ENCODE assay signal across 22 mouse cellular contexts in the genomic region with DNA sequence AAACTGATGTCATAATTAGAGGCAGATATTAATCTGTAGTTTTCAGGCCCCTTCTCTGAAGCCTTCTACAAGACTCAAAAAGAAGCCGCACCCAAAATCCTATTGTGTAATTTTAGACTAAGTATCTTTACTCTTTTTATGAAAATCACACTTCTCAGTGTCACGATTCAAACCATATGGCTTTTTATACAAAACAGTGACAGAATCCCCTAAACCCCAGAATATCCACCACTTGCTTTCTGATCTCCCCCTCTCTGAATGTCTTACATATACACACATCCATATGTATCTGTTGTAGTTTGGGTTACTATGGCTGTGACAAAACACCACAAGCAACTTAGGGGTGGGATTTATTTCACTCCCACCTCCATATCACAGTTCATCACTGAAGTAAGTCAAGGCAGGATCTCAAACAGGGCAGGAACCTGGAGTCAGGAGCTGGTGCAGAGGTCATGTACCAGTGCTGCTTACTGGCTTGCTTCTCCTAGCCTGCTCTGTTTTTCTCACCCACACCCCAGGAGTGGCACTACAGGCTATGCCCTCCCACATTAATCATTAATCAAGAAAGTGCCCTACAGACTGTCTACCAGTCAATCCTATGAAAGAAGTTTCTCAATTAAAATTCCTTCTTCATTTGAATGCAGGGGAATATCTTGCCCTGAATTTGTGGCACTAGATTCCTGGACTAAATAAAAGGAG. TPM values are rescaled to one million over a fixed set of nuclear protein-coding genes. Genes with fewer than 3 reads are reported as not detected.
DNase-seq lines count a peak whose midpoint lies in the region; ATAC-seq and TF ChIP-seq lines count a peak whose summit lies in the region.
"Had no signal": no experiment of that assay in that cellular context is flagged by ENCODE, and none has a peak within 500 bp of the region (broad histone marks: within the 10 kb centered on the region; RNA-seq: fewer than 3 reads in every experiment).

No protein-coding gene starts in this region.

- no peak for TF ChIP-seq POLR2A in kidney, adult 2 months (IDR thresholded peaks at IDR 0.05; ENCODE audit: low read depth, low read length)

- no peak for TF ChIP-seq CTCF in kidney, adult 2 months (conservative IDR thresholded peaks at IDR 0.05; ENCODE audit: insufficient read depth, insufficient read length, low read depth, low read length)

- DNase-seq in frontal cortex, postnatal 36 days (ENCODE audit: low spot score in 2 of 2) = no peak
- peak; percentile 84 for DNase-seq in kidney, adult 2 months
- peak; percentile 52 to 74 for DNase-seq in kidney, postnatal 25 days
- DNase-seq in cerebellum, postnatal 4 days (ENCODE audit: low spot score in 2 of 2) = no peak
- DNase-seq in adipocyte (ENCODE audit: low spot score) = no peak
- DNase-seq: adrenal gland, postnatal 14 days; B cell, adult 2 months; cerebellum, adult 2 months; cerebellum, postnatal 10 days; gastrocnemius, postnatal 14 days; heart, postnatal 36 days had no signal

- peak; percentile 67 for ATAC-seq in frontal cortex, adult (ENCODE audit: low TSS enrichment)
- no peak for ATAC-seq in kidney, embryonic 15.5 days (replicated peaks; ENCODE audit: low FRiP score)
- ATAC-seq: CD4-positive, CD25-positive, alpha-beta regulatory T cell, adult 4 months; forebrain, embryonic 15.5 days; hindbrain, embryonic 16.5 days; inflammation-experienced regulatory T-cells, adult 6 months had no signal

- no peak overlapping the region for H3K9ac ChIP-seq in kidney, embryonic 15.5 days
- H3K9ac ChIP-seq: embryonic facial prominence, embryonic 12.5 days; forebrain, embryonic 15.5 days; heart, embryonic 13.5 days; hindbrain, embryonic 12.5 days had no signal

- H3K27me3 ChIP-seq in kidney, adult 2 months (replicated peaks; ENCODE audit: control insufficient read depth, insufficient read depth, low read length) = no peaks in the 10 kb centered on the region
- H3K27me3 ChIP-seq in kidney, embryonic 15.5 days = no peaks in the 10 kb centered on the region
- H3K27me3 ChIP-seq: embryonic facial prominence, embryonic 12.5 days; forebrain, embryonic 15.5 days; heart, embryonic 13.5 days; hindbrain, embryonic 12.5 days had no signal

- H3K36me3 ChIP-seq in kidney, adult 2 months (ENCODE audit: control insufficient read depth, insufficient read depth, low read length) = no peaks in the 10 kb centered on the region
- no peaks in the 10 kb centered on the region for H3K36me3 ChIP-seq in kidney, embryonic 15.5 days
- H3K36me3 ChIP-seq: embryonic facial prominence, embryonic 12.5 days; forebrain, embryonic 15.5 days; G1E; heart, embryonic 13.5 days; hindbrain, embryonic 12.5 days had no signal

- H3K4me3 ChIP-seq in kidney, adult 2 months (ENCODE audit: insufficient read depth, low read depth, low read length) = no peak overlapping the region
- H3K4me3 ChIP-seq in kidney, embryonic 15.5 days (replicated peaks) = no peak overlapping the region
- H3K4me3 ChIP-seq: embryonic facial prominence, embryonic 12.5 days; forebrain, embryonic 15.5 days; heart, embryonic 13.5 days; hindbrain, embryonic 12.5 days had no signal

- no peaks in the 10 kb centered on the region for H3K9me3 ChIP-seq in kidney, embryonic 15.5 days (replicated peaks)
- H3K9me3 ChIP-seq: embryonic facial prominence, embryonic 12.5 days; forebrain, embryonic 15.5 days; G1E; heart, embryonic 13.5 days; hindbrain, embryonic 12.5 days had no signal

- H3K27ac ChIP-seq in kidney, adult 2 months (ENCODE audit: insufficient read depth, low read depth, low read length) = no peak overlapping the region
- no peak overlapping the region for H3K27ac ChIP-seq in kidney, embryonic 15.5 days
- H3K27ac ChIP-seq: embryonic facial prominence, embryonic 12.5 days; forebrain, embryonic 15.5 days; heart, embryonic 13.5 days; hindbrain, embryonic 12.5 days had no signal

- WGBS in kidney, adult 2 months = 88% methylated on average over 2 of the region's 2 CpGs
- WGBS in kidney, embryonic 15.5 days = 89% methylated on average over 2 of the region's 2 CpGs

- H3K4me1 ChIP-seq in kidney, adult 2 months (ENCODE audit: control insufficient read depth, insufficient read depth, low read length) = no peaks in the 10 kb centered on the region; the same call in 1 of the 2 replicates
- H3K4me1 ChIP-seq in kidney, embryonic 15.5 days = no peaks in the 10 kb centered on the region
- H3K4me1 ChIP-seq: embryonic facial prominence, embryonic 12.5 days; heart, embryonic 13.5 days; hindbrain, embryonic 12.5 days had no signal

- no peak overlapping the region for H3K4me2 ChIP-seq in kidney, embryonic 15.5 days
- H3K4me2 ChIP-seq: embryonic facial prominence, embryonic 12.5 days; forebrain, embryonic 15.5 days; heart, embryonic 13.5 days; hindbrain, embryonic 12.5 days had no signal

RNA-seq across cellular contexts. Expression of a gene that starts 59.3 kb away (rescaled TPM):
- polyA plus RNA-seq in kidney, adult 2 months (2012; rRNA removed) = 0.04 and 0.09 TPM in 2 replicates
- polyA plus RNA-seq in kidney, embryonic 15.5 days (2015; fragmentation: Nextera tagmentation; extraction: Ambion mirVana) = 0.15 and 0.21 TPM in 2 replicates
- polyA plus RNA-seq: CD4-positive, CD25-positive, alpha-beta regulatory T cell, adult 4 months; G1E; heart, postnatal 0 days; inflammation-experienced regulatory T-cells, adult 6 months had no signal

Comparison
In these comparisons a context has a peak if more than half of its experiments do, and no peak if none do; other contexts are left out.
1. DNase-seq: peak in kidney, adult 2 months (single experiment) and kidney, postnatal 25 days (2 of 2); none in frontal cortex, postnatal 36 days (0 of 2), cerebellum, postnatal 4 days (0 of 2) and adipocyte (single experiment).